Mouse (Mus musculus) heart, embryonic 15.5 days (tissue): ENCODE data around the gene Col4a3bp. TPM values are rescaled to one million over a fixed set of nuclear protein-coding genes. Genes with fewer than 3 reads are reported as not detected.

Experiments
- ATAC-seq: fragments of 200-750 bp; cut with Nextera tagmentation; replicated peaks from 2 replicates; pipeline ENCODE4 v1.8.0; 2017; ENCODE audit warnings: low read depth, moderate TSS enrichment; ENCODE audit not compliant: insufficient number of reproducible peaks, insufficient read depth, low FRiP score
- H3K27ac ChIP-seq: fragments of 300-500 bp; sonication (generic); 2 replicates; pipeline ENCODE4 v1.5.1; 2015; ENCODE audit warnings: mild to moderate bottlenecking, inconsistent platforms
- H3K27me3 ChIP-seq: fragments of 300-500 bp; sonication (generic); 2 replicates; pipeline ENCODE4 v1.6.1; 2015; ENCODE audit warnings: inconsistent platforms
- H3K36me3 ChIP-seq: fragments of 300-500 bp; sonication (generic); 2 replicates; pipeline ENCODE4 v1.6.1; 2015; ENCODE audit warnings: mild to moderate bottlenecking, inconsistent platforms
- H3K4me1 ChIP-seq: fragments of 300-500 bp; sonication (generic); replicated peaks from 2 replicates; pipeline ENCODE4 v1.6.1; 2015; ENCODE audit warnings: inconsistent platforms
- H3K4me2 ChIP-seq: fragments of 300-500 bp; sonication (generic); 2 replicates; pipeline ENCODE4 v1.6.1; 2015; ENCODE audit warnings: inconsistent platforms, mild to moderate bottlenecking, moderate library complexity
- H3K4me3 ChIP-seq: fragments of 300-500 bp; sonication (generic); 2 replicates; pipeline ENCODE4 v1.5.1; 2015; ENCODE audit warnings: mild to moderate bottlenecking, inconsistent platforms
- H3K9ac ChIP-seq: fragments of 300-500 bp; sonication (generic); 2 replicates; pipeline ENCODE4 v1.6.1; 2015; ENCODE audit warnings: mild to moderate bottlenecking, inconsistent platforms
- H3K9me3 ChIP-seq: fragments of 300-500 bp; sonication (generic); replicated peaks from 2 replicates; pipeline ENCODE4 v1.6.1; 2016; ENCODE audit warnings: inconsistent platforms
- WGBS: fragments of 180-500 bp; shearing (Covaris S2); methylation state at CpG from one replicate; pipeline ENCODE4 v1.1.7; 2015; ENCODE audit warnings: mixed read lengths; 5-methylcytosine and 5-hydroxymethylcytosine counted together
- polyA plus RNA-seq: library from polyadenylated mRNA; unstranded; fragments of >200 nt; fragmentation: Nextera tagmentation; extraction: Ambion mirVana; gene quantifications from 2 replicates; pipeline ENCODE4 v1.2.1, GENCODE M21; 2015

Col4a3bp gene
- polyA plus RNA-seq, 1 experiment from 2014 or later = 8.4 TPM

GRCm38 (mm10) chr13:96517335-96517734 lies 25.1 kb upstream of the Col4a3bp start:
- Histone ChIP-seq H3K4me3 (no peak overlapping the region), H3K36me3 (peaks cover 4% of the 10 kb centered on the region; the same call in 1 of the 2 replicates), H3K27me3 (no peaks in the 10 kb centered on the region), H3K9me3 (no peaks in the 10 kb centered on the region; the same call in 1 of the 2 replicates), H3K4me2 (no peak overlapping the region), H3K9ac (no peak overlapping the region), H3K4me1 (peaks cover 5% of the 10 kb centered on the region), H3K27ac (no peak overlapping the region)
- WGBS = 87% methylated on average over 2 of the region's 2 CpGs
- ATAC-seq = no peak

- Histone ChIP-seq H3K27me3 (no peaks in the 10 kb centered on the region), H3K4me1 (no peaks in the 10 kb centered on the region), H3K9ac (no peak overlapping the region), H3K27ac (no peak overlapping the region), H3K4me3 (no peak overlapping the region), H3K36me3 (peaks cover 2% of the 10 kb centered on the region; the same call in 1 of the 2 replicates), H3K4me2 (no peak overlapping the region), H3K9me3 (no peaks in the 10 kb centered on the region; the same call in 1 of the 2 replicates)
- ATAC-seq = no peak
- WGBS = 90% methylated on average over 3 of the region's 3 CpGs
Measured at GRCm38 (mm10) chr13:96521294-96521693, 21.1 kb upstream of the Col4a3bp start.

- H3K4me3 ChIP-seq = no peak overlapping the region
- H3K4me2 ChIP-seq = no peak overlapping the region
- no peaks in the 10 kb centered on the region for H3K4me1 ChIP-seq
- H3K9ac ChIP-seq = no peak overlapping the region
- no peaks in the 10 kb centered on the region for H3K9me3 ChIP-seq
- no peaks in the 10 kb centered on the region for H3K27me3 ChIP-seq
- ATAC-seq = no peak
- no peak overlapping the region for H3K27ac ChIP-seq
- no peaks in the 10 kb centered on the region; the same call in 1 of the 2 replicates for H3K36me3 ChIP-seq
- WGBS = 82% methylated on average over 3 of the region's 3 CpGs
Measured at GRCm38 (mm10) chr13:96527022-96527421, 15.4 kb upstream of the Col4a3bp start.

- H3K27me3 ChIP-seq = no peaks in the 10 kb centered on the region
- no peak overlapping the region for H3K27ac ChIP-seq
- no peak overlapping the region for H3K9ac ChIP-seq
- H3K9me3 ChIP-seq = no peaks in the 10 kb centered on the region
- no peak for ATAC-seq
- no peak overlapping the region for H3K4me3 ChIP-seq
- H3K4me2 ChIP-seq = no peak overlapping the region
- 80% methylated on average over 11 of the region's 11 CpGs for WGBS
- no peaks in the 10 kb centered on the region; the same call in 1 of the 2 replicates for H3K36me3 ChIP-seq
- H3K4me1 ChIP-seq = no peaks in the 10 kb centered on the region
Measured at GRCm38 (mm10) chr13:96527856-96528255, 14.6 kb upstream of the Col4a3bp start.

GRCm38 (mm10) chr13:96528776-96529175 lies 13.6 kb upstream of the Col4a3bp start:
- no peaks in the 10 kb centered on the region; the same call in 1 of the 2 replicates for H3K36me3 ChIP-seq
- no peaks in the 10 kb centered on the region for H3K9me3 ChIP-seq
- ATAC-seq = no peak
- WGBS = 92% methylated on average over 3 of the region's 3 CpGs
- H3K27me3 ChIP-seq = no peaks in the 10 kb centered on the region
- no peak overlapping the region for H3K9ac ChIP-seq
- H3K4me1 ChIP-seq = no peaks in the 10 kb centered on the region
- no peak overlapping the region for H3K4me3 ChIP-seq
- H3K27ac ChIP-seq = no peak overlapping the region
- no peak overlapping the region for H3K4me2 ChIP-seq

GRCm38 (mm10) chr13:96529542-96529941 lies 12.9 kb upstream of the Col4a3bp start:
- H3K36me3 ChIP-seq = no peaks in the 10 kb centered on the region; the same call in 1 of the 2 replicates
- no peaks in the 10 kb centered on the region for H3K9me3 ChIP-seq
- WGBS = 84% methylated on average over 3 of the region's 3 CpGs
- H3K27me3 ChIP-seq = no peaks in the 10 kb centered on the region
- H3K4me2 ChIP-seq = no peak overlapping the region
- no peak overlapping the region for H3K27ac ChIP-seq
- H3K4me3 ChIP-seq = no peak overlapping the region
- no peaks in the 10 kb centered on the region for H3K4me1 ChIP-seq
- no peak for ATAC-seq
- H3K9ac ChIP-seq = no peak overlapping the region

- H3K36me3 ChIP-seq = no peaks in the 10 kb centered on the region; the same call in 1 of the 2 replicates
- H3K4me2 ChIP-seq = no peak overlapping the region
- no peak for ATAC-seq
- no peaks in the 10 kb centered on the region for H3K27me3 ChIP-seq
- H3K9ac ChIP-seq = no peak overlapping the region
- no peak overlapping the region for H3K27ac ChIP-seq
- no peaks in the 10 kb centered on the region for H3K4me1 ChIP-seq
- WGBS = 93% methylated on average over 9 of the region's 9 CpGs
- no peak overlapping the region for H3K4me3 ChIP-seq
- no peaks in the 10 kb centered on the region for H3K9me3 ChIP-seq
Measured at GRCm38 (mm10) chr13:96530064-96530463, 12.4 kb upstream of the Col4a3bp start.

- Histone ChIP-seq H3K4me1 (no peaks in the 10 kb centered on the region), H3K4me3 (no peak overlapping the region), H3K36me3 (no peaks in the 10 kb centered on the region; the same call in 1 of the 2 replicates), H3K4me2 (no peak overlapping the region), H3K9ac (no peak overlapping the region), H3K27ac (no peak overlapping the region), H3K27me3 (no peaks in the 10 kb centered on the region), H3K9me3 (no peaks in the 10 kb centered on the region)
- no peak for ATAC-seq
- WGBS = 85% methylated on average over 6 of the region's 6 CpGs
Measured at GRCm38 (mm10) chr13:96532176-96532575, 10.2 kb upstream of the Col4a3bp start.

GRCm38 (mm10) chr13:96533742-96534141 lies 8.7 kb upstream of the Col4a3bp start:
- Histone ChIP-seq H3K27me3 (no peaks in the 10 kb centered on the region), H3K4me1 (no peaks in the 10 kb centered on the region), H3K9ac (no peak overlapping the region), H3K27ac (no peak overlapping the region), H3K9me3 (no peaks in the 10 kb centered on the region), H3K4me3 (no peak overlapping the region), H3K36me3 (no peaks in the 10 kb centered on the region; the same call in 1 of the 2 replicates), H3K4me2 (no peak overlapping the region)
- 62% methylated on average over 2 of the region's 2 CpGs for WGBS
- no peak for ATAC-seq

GRCm38 (mm10) chr13:96536821-96537572 lies 5.4 kb upstream of the Col4a3bp start:
- Histone ChIP-seq H3K9me3 (no peaks in the 10 kb centered on the region), H3K4me3 (no peak overlapping the region), H3K9ac (no peak overlapping the region), H3K4me2 (no peak overlapping the region), H3K36me3 (no peaks in the 10 kb centered on the region), H3K27me3 (no peaks in the 10 kb centered on the region), H3K4me1 (peaks cover 5% of the 10 kb centered on the region; the same call in 1 of the 2 replicates), H3K27ac (0 out of 2 replicates have a peak overlapping the region, but pooled peaks have one; percentile 16)
- ATAC-seq = no peak
- WGBS = 61% methylated on average over 5 of the region's 5 CpGs

GRCm38 (mm10) chr13:96538103-96538502 lies 4.3 kb upstream of the Col4a3bp start:
- H3K9ac ChIP-seq = no peak overlapping the region
- H3K4me2 ChIP-seq = no peak overlapping the region
- WGBS = 72% methylated on average over 3 of the region's 3 CpGs
- no peaks in the 10 kb centered on the region for H3K36me3 ChIP-seq
- no peak overlapping the region for H3K4me3 ChIP-seq
- no peak for ATAC-seq
- no peak overlapping the region for H3K27ac ChIP-seq
- H3K9me3 ChIP-seq = no peaks in the 10 kb centered on the region
- peaks cover 5% of the 10 kb centered on the region; the same call in 1 of the 2 replicates for H3K4me1 ChIP-seq
- no peaks in the 10 kb centered on the region for H3K27me3 ChIP-seq

- WGBS = 26% methylated on average over 2 of the region's 2 CpGs
- Histone ChIP-seq H3K27me3 (no peaks in the 10 kb centered on the region), H3K4me2 (peak overlapping the region; percentile 63), H3K9ac (no peak overlapping the region), H3K4me1 (peaks cover 9% of the 10 kb centered on the region; the same call in 1 of the 2 replicates), H3K36me3 (no peaks in the 10 kb centered on the region), H3K27ac (no peak overlapping the region), H3K9me3 (no peaks in the 10 kb centered on the region), H3K4me3 (peak overlapping the region; percentile 83)
- no peak for ATAC-seq
Measured at GRCm38 (mm10) chr13:96541381-96541780, 1.0 kb upstream of the Col4a3bp start.
